Mouse (Mus musculus): Measurements from ENCODE around the gene Hmcn2.

GRCm38 (mm10) chr2:31467457-31467856, 153.2 kb downstream of the Hmcn2 start:
- no peak for TF ChIP-seq POLR2A (IDR thresholded peaks at IDR 0.05; ENCODE audit: low read depth, low read length)
- no peak for TF ChIP-seq CTCF (IDR thresholded peaks at IDR 0.05; ENCODE audit: extremely low read depth, insufficient read length, insufficient replicate concordance, low read depth, low read length)
